Mouse (Mus musculus) megakaryocyte progenitor cell, adult 5-6 weeks (primary cell): ENCODE results near the gene Fam205c. TPM values are rescaled to one million over a fixed set of nuclear protein-coding genes. Genes with fewer than 3 reads are reported as not detected.

Experiments used
- ATAC-seq: replicated peaks from 2 replicates; pipeline ENCODE4 v1.8.0; 2016; ENCODE audit warnings: mild to moderate bottlenecking, moderate TSS enrichment, inconsistent platforms; ENCODE audit not compliant: poor library complexity
- total RNA-seq, 2 experiments: library from RNA; stranded (forward) in 1 of 2; stranded (reverse) in 1 of 2; fragments of 157-497, 149-512 nt in 1 of 2; fragments of 200-1000 nt in 1 of 2; gene quantifications; 2 replicates each; pipeline versions ENCODE4 v1.2.3 to v1.2.4; 2015 to 2017

Fam205c gene
- total RNA-seq (2015) (not detected in 2 replicates), total RNA-seq (2017) (not detected in 2 replicates)

DNA sequence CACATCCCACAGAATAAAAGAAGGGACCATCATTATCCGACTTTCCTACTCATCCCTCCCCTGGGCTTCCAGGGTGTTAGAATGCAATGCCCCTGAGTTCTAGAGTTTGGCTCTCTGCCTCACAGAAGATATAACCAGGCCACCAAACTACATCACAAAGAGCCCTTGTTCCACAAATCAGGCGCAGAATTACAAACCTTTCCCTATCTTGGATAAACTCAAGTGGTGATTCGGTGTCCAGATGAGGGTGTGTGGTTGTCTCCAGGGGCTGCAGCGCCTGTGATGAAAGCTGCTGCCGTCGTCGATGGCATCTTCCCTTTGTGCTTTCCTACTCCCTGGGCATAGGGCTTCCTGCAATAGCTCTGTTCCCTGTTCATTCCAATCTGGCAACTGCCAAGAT lies at the start of gene Fam205c:
TSS of gene Fam205c (minus strand) at position 101 of the 400 bp plus-strand sequence.
- ATAC-seq: no peak

GRCm38 (mm10) chr4:42922461-42922860 lies 48.4 kb upstream of the Fam205c start:
- no peak for ATAC-seq

DNA sequence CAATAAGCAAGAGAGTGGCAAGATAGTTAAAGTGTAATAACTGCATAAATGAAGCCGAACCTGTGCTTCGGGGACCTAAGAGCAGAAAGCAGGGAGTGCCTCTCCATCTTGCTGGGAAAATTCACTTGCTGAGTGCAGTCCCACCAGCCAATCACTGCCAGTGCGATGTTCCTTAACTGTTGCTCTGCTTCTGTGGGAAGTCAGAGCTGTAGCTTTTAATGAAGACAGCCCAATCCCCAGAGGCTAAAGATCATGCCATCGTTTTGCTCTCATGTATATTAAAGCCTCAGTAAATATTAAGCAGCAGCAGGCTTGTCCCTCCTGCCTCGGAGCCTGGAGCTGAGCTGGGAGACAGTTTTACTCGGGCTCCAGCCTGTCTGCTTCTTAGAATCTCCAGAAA lies 48.0 kb upstream of the Fam205c start:
- ATAC-seq: no peak

DNA sequence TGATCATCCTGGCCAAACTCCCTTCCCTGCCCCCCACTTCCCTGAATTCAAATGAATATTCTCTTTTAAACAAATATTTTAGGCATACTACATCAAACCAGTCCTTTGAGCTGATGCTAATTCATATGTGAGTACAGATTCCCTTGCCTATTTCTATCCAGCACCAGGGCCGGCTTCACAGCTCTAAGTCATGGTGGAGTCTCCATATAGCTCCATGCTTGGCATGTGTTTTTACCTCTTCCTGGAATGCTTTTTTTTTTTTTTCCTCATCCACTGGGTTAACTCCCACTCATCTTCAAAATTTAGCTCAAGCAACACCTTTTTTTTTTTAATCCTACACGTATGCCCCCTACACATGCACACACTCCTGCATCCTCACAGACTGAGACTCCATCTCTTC lies 47.5 kb upstream of the Fam205c start:
- ATAC-seq: no peak

DNA sequence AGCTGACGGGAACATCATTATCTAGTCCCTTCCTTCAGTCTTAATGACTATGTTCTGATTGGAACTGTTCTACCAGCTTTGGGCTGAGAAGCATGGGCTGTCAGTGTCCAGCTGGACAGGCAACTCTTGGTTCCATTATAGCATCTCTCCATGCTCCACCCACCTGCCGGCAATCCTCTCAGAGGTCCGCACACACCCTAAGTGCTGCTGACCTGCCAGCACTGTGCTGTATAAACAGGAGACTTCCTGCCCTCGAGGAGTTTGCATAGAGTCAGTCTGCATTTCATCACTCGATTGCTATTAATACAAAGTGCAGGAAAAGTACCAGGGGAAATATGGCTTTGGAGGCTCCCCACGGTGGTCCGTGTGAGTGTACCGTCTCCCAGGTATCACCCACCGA lies 46.7 kb upstream of the Fam205c start:
- no peak for ATAC-seq

- ATAC-seq: no peak; the same call in 1 of the 2 replicates
These were observed 43.4 kb upstream of the Fam205c start for GRCm38 (mm10) chr4:42917402-42917774.

- peak; percentile 29; the same call in 1 of the 2 replicates for ATAC-seq
These were observed 42.8 kb upstream of the Fam205c start, which contains the start of gene Phf24 for GRCm38 (mm10) chr4:42916617-42917401. TSS of gene Phf24 (plus strand) at chr4:42916660.

DNA sequence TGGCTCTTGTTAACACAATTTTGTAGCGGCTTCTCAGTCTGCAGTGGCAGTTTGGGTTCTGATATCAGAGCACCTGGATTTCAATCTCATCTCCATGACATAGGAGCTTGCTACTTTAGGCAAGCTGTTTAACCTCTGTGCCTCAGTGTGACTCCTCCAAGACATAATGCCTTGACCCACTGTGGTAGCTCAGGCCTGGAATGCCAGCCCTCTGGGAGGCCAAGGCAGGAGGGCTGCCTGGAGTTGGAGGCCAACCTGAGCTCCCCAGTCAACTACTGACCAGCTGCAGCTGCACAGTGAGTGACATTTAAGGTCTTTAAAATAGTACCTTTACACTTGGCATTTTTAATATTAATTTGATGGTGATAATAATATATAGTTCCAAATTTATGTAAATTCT lies 41.9 kb upstream of the Fam205c start:
- no peak for ATAC-seq

DNA sequence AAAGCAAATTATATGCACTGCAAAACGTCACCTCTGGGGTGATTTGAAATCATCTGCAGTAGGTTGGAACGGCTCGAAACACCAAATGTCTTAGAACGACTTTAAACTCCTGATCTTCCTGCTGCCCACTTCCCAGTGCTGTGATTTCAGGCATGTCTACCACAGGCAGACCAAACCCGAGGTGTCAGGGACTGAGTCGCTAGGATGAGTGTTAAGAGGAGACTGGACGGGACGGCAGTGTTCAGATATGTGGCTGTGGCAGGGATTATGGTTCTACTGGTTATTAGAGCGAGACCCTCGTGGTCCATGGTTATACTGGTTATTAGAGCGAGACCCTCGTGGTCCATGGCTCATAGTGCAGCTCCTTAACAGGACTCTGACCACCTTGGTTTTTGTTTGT lies 41.3 kb upstream of the Fam205c start:
- ATAC-seq: no peak

DNA sequence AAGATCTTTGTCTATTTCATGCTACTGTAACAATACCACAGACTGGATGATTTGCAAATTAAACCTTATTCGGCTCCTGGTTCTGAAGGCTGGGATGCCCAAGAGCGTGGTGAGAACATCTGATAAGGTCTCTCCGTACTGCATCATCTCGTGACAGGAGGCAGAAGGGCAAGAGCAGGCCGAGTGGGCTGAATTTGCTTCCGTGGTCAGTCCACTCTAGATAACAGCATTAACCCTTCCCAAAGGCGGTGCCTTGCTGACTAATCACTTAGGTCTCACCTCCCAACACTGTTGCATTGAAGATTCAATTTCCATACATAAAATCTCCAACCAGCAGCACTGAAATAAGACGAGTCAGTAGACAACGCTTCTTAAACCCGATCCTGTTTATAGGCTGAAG lies 39.4 kb upstream of the Fam205c start:
- ATAC-seq: no peak

DNA sequence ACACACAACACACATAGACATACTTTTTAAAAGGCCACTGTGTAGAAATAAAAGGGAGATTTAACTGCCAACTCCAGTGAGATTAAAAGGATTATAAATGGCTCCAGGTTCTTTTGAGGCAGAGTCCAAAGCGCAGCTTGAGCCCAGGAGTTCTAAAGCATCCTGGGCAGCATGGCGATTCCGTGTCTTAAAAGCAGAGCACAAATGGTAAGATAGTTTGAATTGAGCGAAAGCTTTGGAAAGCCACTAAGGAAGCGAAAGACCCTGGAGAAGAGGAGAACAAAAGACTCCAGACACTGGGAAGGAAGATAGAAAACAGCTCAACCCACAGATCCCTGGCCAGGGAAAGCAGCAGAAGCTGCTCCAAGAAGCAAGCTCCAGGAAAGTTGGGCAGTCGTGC lies 30.9 kb upstream of the Fam205c start:
- ATAC-seq: no peak

DNA sequence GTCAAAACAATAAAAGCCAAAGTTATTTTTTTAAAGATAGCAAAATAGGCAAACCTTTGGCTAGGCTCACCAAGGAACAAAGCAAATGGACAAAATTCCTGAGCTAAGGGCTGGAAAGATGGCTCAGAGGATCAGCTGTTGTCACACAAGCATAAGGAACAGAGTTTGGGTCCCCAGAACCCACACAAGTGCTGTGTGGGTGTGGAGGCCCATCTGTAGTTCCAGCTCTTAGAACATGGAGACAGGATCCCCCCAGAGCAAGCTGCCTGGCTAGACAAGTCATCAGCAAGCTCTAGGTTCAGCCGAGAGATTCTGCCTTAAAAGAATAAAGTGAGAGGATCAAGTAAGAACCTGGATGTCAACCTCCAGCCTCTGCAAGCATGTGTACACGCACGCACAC lies 30.5 kb upstream of the Fam205c start:
- ATAC-seq: no peak

- no peak for ATAC-seq
These were observed 29.9 kb upstream of the Fam205c start for GRCm38 (mm10) chr4:42903942-42904341.

DNA sequence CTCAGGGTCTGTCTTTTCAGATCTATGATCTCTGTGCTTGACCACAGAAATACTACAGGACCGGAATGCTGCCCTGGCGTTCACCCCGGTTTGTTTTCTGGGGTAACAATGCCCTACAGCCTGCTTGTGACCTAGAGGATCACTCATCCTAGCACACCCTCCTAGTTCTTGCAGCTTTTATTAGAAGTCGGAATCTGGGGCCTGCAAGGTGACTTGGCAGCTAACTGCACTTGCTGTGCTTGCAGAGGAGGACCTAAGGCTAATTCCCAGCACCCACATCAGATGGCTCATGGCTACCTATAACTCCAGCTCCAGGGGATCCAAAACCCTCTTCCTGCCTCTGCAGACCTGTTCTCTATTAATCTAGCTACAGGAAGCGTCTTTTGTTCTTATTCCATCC lies 28.7 kb upstream of the Fam205c start:
- ATAC-seq: no peak

GRCm38 (mm10) chr4:42902174-42902573 lies 28.1 kb upstream of the Fam205c start:
- ATAC-seq: peak; percentile 74

GRCm38 (mm10) chr4:42900878-42901277 lies 26.8 kb upstream of the Fam205c start:
- ATAC-seq: no peak

DNA sequence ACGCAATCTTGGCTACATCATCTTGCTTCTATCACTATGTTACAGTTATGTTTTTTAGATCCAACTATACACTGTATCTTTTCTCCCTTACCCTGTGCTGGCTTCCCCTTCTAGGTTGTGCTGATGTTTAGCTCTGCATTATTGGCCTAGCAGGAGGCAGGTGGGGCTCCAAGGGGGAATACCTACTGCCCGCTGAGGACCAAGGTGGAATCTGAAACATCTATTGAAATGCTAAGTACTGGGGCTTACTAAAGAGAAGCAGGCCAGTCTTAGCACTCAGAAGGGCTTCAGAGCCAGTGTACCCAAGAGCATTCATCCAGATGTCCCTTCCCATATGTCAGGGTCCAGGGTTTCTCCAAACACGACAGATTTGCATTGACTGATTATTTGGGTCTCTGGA lies 24.9 kb upstream of the Fam205c start:
- ATAC-seq: no peak

- ATAC-seq: no peak
These were observed 21.1 kb upstream of the Fam205c start for GRCm38 (mm10) chr4:42895118-42895517.

DNA sequence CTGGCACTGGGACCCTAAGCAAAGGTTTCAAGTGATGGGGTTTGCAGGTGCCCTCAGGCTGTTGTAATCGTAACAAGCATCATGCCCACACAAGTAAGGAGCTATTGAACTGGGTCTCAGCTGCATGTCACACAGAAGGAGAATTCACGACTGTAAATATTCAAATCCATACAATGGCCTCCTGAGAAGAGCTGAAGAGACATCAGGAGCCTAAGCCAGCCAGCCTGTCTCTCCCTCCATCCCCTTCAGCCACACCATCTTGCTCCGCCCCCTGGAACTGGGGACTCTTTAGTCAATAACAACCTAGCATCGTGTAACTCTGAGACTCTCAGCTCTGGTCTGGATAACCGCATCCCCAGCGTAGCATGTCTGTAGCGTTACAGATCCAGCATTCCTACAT lies 17.1 kb upstream of the Fam205c start:
- ATAC-seq: no peak

DNA sequence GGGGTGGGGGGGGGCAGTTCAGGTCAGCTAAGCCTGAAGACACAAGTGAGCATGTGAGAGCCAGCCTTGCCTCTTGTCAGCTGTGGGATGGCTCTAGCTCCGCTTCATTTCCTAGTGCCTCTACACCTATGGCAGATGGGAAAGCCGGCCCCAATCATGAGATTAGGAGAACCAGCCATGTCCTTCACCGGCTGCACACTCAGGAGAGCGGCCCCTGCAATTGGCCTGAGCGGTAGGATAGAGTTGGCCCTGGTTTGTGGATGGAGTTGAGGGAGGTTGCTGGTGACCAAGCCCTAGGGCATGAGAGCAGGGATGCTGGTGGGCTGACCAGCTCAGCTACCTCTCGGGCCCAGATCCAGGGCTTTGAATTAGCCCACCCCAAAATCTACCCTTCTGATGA lies 14.8 kb upstream of the Fam205c start:
- ATAC-seq: no peak

- no peak for ATAC-seq
These were observed 12.9 kb upstream of the Fam205c start for GRCm38 (mm10) chr4:42886926-42887325.

GRCm38 (mm10) chr4:42880677-42880948 lies 6.6 kb upstream of the Fam205c start:
- ATAC-seq: no peak
